Mouse (Mus musculus) CD8-positive naive resting alpha-beta T cell, adult 2 months (primary cell): ENCODE measurements at regions not wholly inside any gene's neighbourhood (a gene's known extent, or its start where the extent isn't known, plus 50 kb on each side); places are given as distances from the start of the nearest gene placed in this dataset.

Experiments
- DNase-seq, 2 experiments: peaks; one replicate each; pipeline ENCODE4 v3.0.0; 2022; ENCODE audit warnings: low read depth in 2 of 2, low spot score in 2 of 2

GRCm38 (mm10) chr2:61362606-61363005 lies 215.8 kb upstream of the Tank start:
- no peak for DNase-seq

- DNase-seq = no peak
Observed at GRCm38 (mm10) chr2:61361394-61361793, 217.0 kb upstream of the Tank start.

- DNase-seq = no peak
Observed at GRCm38 (mm10) chr2:61354104-61354503, 224.3 kb upstream of the Tank start.

GRCm38 (mm10) chr2:61347451-61347850 lies 230.9 kb upstream of the Tank start:
- DNase-seq = no peak

- no peak for DNase-seq
Observed at GRCm38 (mm10) chr2:61346012-61346760, 232.2 kb upstream of the Tank start.

- DNase-seq = no peak
Observed at GRCm38 (mm10) chr2:61345311-61345710, 233.1 kb upstream of the Tank start.

GRCm38 (mm10) chr2:61344556-61345131 lies 233.7 kb upstream of the Tank start:
- no peak for DNase-seq

- no peak for DNase-seq
Observed at GRCm38 (mm10) chr2:61341254-61341653, 237.1 kb upstream of the Tank start.

GRCm38 (mm10) chr2:61319226-61319625 lies 259.2 kb upstream of the Tank start:
- no peak for DNase-seq

- no peak for DNase-seq
Observed at GRCm38 (mm10) chr2:61310405-61310804, 268.0 kb upstream of the Tank start.

GRCm38 (mm10) chr2:61309219-61309618 lies 269.2 kb upstream of the Tank start:
- no peak for DNase-seq

GRCm38 (mm10) chr2:61297135-61297534 lies 281.2 kb upstream of the Tank start:
- DNase-seq = no peak

GRCm38 (mm10) chr2:61296606-61297005 lies 281.8 kb upstream of the Tank start:
- no peak for DNase-seq

- no peak for DNase-seq
Observed at GRCm38 (mm10) chr2:61295261-61295964, 283.0 kb upstream of the Tank start.

GRCm38 (mm10) chr2:61288246-61288645 lies 290.1 kb upstream of the Tank start:
- no peak for DNase-seq

GRCm38 (mm10) chr2:61284706-61285105 lies 293.7 kb upstream of the Tank start:
- no peak for DNase-seq

- no peak for DNase-seq
Observed at GRCm38 (mm10) chr2:61283829-61284601, 294.4 kb upstream of the Tank start.

GRCm38 (mm10) chr2:61272721-61273120 lies 305.7 kb upstream of the Tank start:
- no peak for DNase-seq

GRCm38 (mm10) chr2:61267706-61268105 lies 304.7 kb upstream of the Rbms1 start:
- no peak for DNase-seq

GRCm38 (mm10) chr2:61250068-61250800 lies 287.2 kb upstream of the Rbms1 start:
- DNase-seq = no peak

- no peak for DNase-seq
Observed at GRCm38 (mm10) chr2:61247956-61248355, 285.0 kb upstream of the Rbms1 start.
